ENCODE assay signal across 12 mouse cellular contexts in the genomic region with DNA sequence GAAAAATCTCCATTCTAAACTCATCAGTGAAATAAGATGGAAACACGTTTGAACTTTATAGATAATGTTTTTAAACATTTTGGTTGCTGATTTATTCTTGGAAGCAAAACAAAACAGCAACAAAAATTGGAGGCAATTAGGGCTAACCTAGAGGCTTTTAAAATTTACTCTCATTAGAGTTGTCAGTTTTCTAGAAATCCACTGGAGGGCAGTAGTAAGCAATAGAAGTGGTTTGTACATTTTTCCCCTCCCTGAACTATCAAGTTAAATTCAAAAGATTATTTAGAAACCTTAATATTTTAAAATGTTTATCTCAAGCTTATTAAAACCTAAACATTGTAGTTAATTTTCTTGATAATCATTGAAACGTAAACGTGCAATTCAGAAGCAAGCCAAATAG. TPM values are rescaled to one million over a fixed set of nuclear protein-coding genes. Genes with fewer than 3 reads are reported as not detected.
A peak's percentile ranks its signal among the peaks of the same experiment; 100 is the strongest.
DNase-seq lines count a peak whose midpoint lies in the region; ATAC-seq and TF ChIP-seq lines count a peak whose summit lies in the region.
"Had no signal": no experiment of that assay in that cellular context is flagged by ENCODE, and none has a peak within 500 bp of the region (broad histone marks: within the 10 kb centered on the region; RNA-seq: fewer than 3 reads in every experiment).

No protein-coding gene starts in this region.

- TF ChIP-seq EP300 in stomach, postnatal 0 days (optimal IDR thresholded peaks at IDR 0.05), result no peak

- H3K9ac ChIP-seq in hindbrain, postnatal 0 days (replicated peaks; ENCODE audit: low read length), result no peak overlapping the region
- no peak overlapping the region for H3K9ac ChIP-seq in hindbrain, embryonic 12.5 days
- H3K9ac ChIP-seq in midbrain, postnatal 0 days (replicated peaks; ENCODE audit: low read length, poor library complexity, severe bottlenecking), result no peak overlapping the region
- no peak overlapping the region for H3K9ac ChIP-seq in midbrain, embryonic 13.5 days (replicated peaks)
- no peak overlapping the region for H3K9ac ChIP-seq in stomach, postnatal 0 days (ENCODE audit: low read length)
- H3K9ac ChIP-seq: heart, embryonic 12.5 days had no signal

- H3K27ac ChIP-seq in cerebellum, adult 2 months (ENCODE audit: insufficient read depth, low read length), result no peak overlapping the region
- H3K27ac ChIP-seq in hindbrain, postnatal 0 days, result no peak overlapping the region
- no peak overlapping the region for H3K27ac ChIP-seq in hindbrain, embryonic 12.5 days
- no peak overlapping the region for H3K27ac ChIP-seq in midbrain, postnatal 0 days (ENCODE audit: low read depth, low read length)
- H3K27ac ChIP-seq in midbrain, embryonic 13.5 days, result no peak overlapping the region
- H3K27ac ChIP-seq in stomach, postnatal 0 days (replicated peaks), result no peak overlapping the region
- H3K27ac ChIP-seq: hindbrain, embryonic 10.5 days had no signal

- TF ChIP-seq POLR2A in cerebellum, adult 2 months (IDR thresholded peaks at IDR 0.05; ENCODE audit: borderline replicate concordance, insufficient read depth, low read length), result no peak

- no peak overlapping the region for H3K4me3 ChIP-seq in cerebellum, adult 2 months (replicated peaks; ENCODE audit: insufficient read depth, low read depth, low read length)
- no peak overlapping the region for H3K4me3 ChIP-seq in hindbrain, postnatal 0 days (ENCODE audit: low read length)
- no peak overlapping the region for H3K4me3 ChIP-seq in hindbrain, embryonic 12.5 days
- no peak overlapping the region for H3K4me3 ChIP-seq in midbrain, postnatal 0 days (ENCODE audit: low read depth, low read length)
- H3K4me3 ChIP-seq in midbrain, embryonic 13.5 days (replicated peaks), result no peak overlapping the region
- no peak overlapping the region for H3K4me3 ChIP-seq in stomach, postnatal 0 days (ENCODE audit: low read depth, low read length)
- H3K4me3 ChIP-seq: heart, embryonic 12.5 days; hindbrain, embryonic 10.5 days; megakaryocyte, embryonic 14.5 days had no signal

- no peaks in the 10 kb centered on the region for H3K4me1 ChIP-seq in cerebellum, adult 2 months (ENCODE audit: control insufficient read depth, insufficient read depth, low read length)
- no peaks in the 10 kb centered on the region for H3K4me1 ChIP-seq in hindbrain, postnatal 0 days (ENCODE audit: insufficient read depth, low read length)
- no peaks in the 10 kb centered on the region for H3K4me1 ChIP-seq in hindbrain, embryonic 12.5 days
- H3K4me1 ChIP-seq in midbrain, postnatal 0 days (ENCODE audit: insufficient read depth, low read length), result no peaks in the 10 kb centered on the region
- no peaks in the 10 kb centered on the region for H3K4me1 ChIP-seq in midbrain, embryonic 13.5 days (replicated peaks)
- H3K4me1 ChIP-seq in stomach, postnatal 0 days (replicated peaks; ENCODE audit: control insufficient read depth, insufficient read depth), result no peaks in the 10 kb centered on the region
- H3K4me1 ChIP-seq: heart, embryonic 12.5 days; hindbrain, embryonic 10.5 days; megakaryocyte, embryonic 14.5 days had no signal

- peaks cover 11% of the 10 kb centered on the region for H3K36me3 ChIP-seq in hindbrain, postnatal 0 days (ENCODE audit: insufficient read depth, low read length)
- peaks cover 25% of the 10 kb centered on the region for H3K36me3 ChIP-seq in hindbrain, embryonic 12.5 days
- 0 out of 2 replicates have a peak, but pooled peaks cover 7% of the 10 kb centered on the region for H3K36me3 ChIP-seq in midbrain, postnatal 0 days (ENCODE audit: insufficient read depth, low read length)
- H3K36me3 ChIP-seq in midbrain, embryonic 13.5 days, result peaks cover 26% of the 10 kb centered on the region
- H3K36me3 ChIP-seq in stomach, postnatal 0 days (ENCODE audit: control insufficient read depth, insufficient read depth, low read length), result peaks cover 8% of the 10 kb centered on the region; the same call in 1 of the 2 replicates

- no peak for DNase-seq in cerebellum, adult 2 months
- no peak for DNase-seq in cerebellum, postnatal 25 days
- DNase-seq in hindbrain, postnatal 0 days (ENCODE audit: low spot score), result peak; percentile 52
- DNase-seq in midbrain, postnatal 0 days (ENCODE audit: low spot score), result peak; percentile 54
- no peak for DNase-seq in stomach, postnatal 0 days (ENCODE audit: low spot score)
- DNase-seq in left cerebral cortex, adult 9 months (ENCODE audit: low spot score in 2 of 2), result no peak
- DNase-seq: kidney, adult 8-10 months had no signal

- 65% methylated on average over 3 of the region's 3 CpGs for WGBS in cerebellum, adult 2 months
- WGBS in hindbrain, postnatal 0 days, result 56% methylated on average over 3 of the region's 3 CpGs
- WGBS in hindbrain, embryonic 12.5 days, result 69% methylated on average over 3 of the region's 3 CpGs
- 53% methylated on average over 3 of the region's 3 CpGs for WGBS in midbrain, postnatal 0 days
- WGBS in midbrain, embryonic 13.5 days, result 64% methylated on average over 3 of the region's 3 CpGs
- 44% methylated on average over 3 of the region's 3 CpGs for WGBS in stomach, postnatal 0 days

- TF ChIP-seq CTCF in cerebellum, adult 2 months (IDR thresholded peaks at IDR 0.05; ENCODE audit: borderline replicate concordance, insufficient read depth, low read depth, low read length), result peak; percentile 11; the same call in 1 of the 2 replicates
- peak; percentile 56 for TF ChIP-seq CTCF in hindbrain, postnatal 0 days (IDR thresholded peaks at IDR 0.05; ENCODE audit: low read depth)
- TF ChIP-seq CTCF in midbrain, postnatal 0 days (IDR thresholded peaks at IDR 0.05), result peak; percentile 73
- peak; percentile 64 for TF ChIP-seq CTCF in stomach, postnatal 0 days (IDR thresholded peaks at IDR 0.05; ENCODE audit: low read depth)

- H3K9me3 ChIP-seq in hindbrain, postnatal 0 days (ENCODE audit: low read length), result no peaks in the 10 kb centered on the region
- peaks cover 3% of the 10 kb centered on the region for H3K9me3 ChIP-seq in hindbrain, embryonic 12.5 days (replicated peaks)
- H3K9me3 ChIP-seq in midbrain, postnatal 0 days (ENCODE audit: low read length), result no peaks in the 10 kb centered on the region
- H3K9me3 ChIP-seq in midbrain, embryonic 13.5 days, result 0 out of 2 replicates have a peak, but pooled peaks cover 5% of the 10 kb centered on the region
- 0 out of 2 replicates have a peak, but pooled peaks cover 2% of the 10 kb centered on the region for H3K9me3 ChIP-seq in stomach, postnatal 0 days (ENCODE audit: control insufficient read depth, low read length)

- no peak overlapping the region for H3K4me2 ChIP-seq in hindbrain, postnatal 0 days (ENCODE audit: low read depth, low read length)
- H3K4me2 ChIP-seq in hindbrain, embryonic 12.5 days (replicated peaks), result no peak overlapping the region
- no peak overlapping the region for H3K4me2 ChIP-seq in midbrain, postnatal 0 days (ENCODE audit: low read depth, low read length, poor library complexity, severe bottlenecking)
- H3K4me2 ChIP-seq in midbrain, embryonic 13.5 days (replicated peaks), result no peak overlapping the region
- no peak overlapping the region for H3K4me2 ChIP-seq in stomach, postnatal 0 days (replicated peaks; ENCODE audit: low read depth)
- H3K4me2 ChIP-seq: heart, embryonic 12.5 days had no signal

- no peaks in the 10 kb centered on the region for H3K27me3 ChIP-seq in cerebellum, adult 2 months (ENCODE audit: control insufficient read depth, insufficient read depth, low read length)
- no peaks in the 10 kb centered on the region for H3K27me3 ChIP-seq in hindbrain, postnatal 0 days (ENCODE audit: insufficient read depth, low read length)
- no peaks in the 10 kb centered on the region for H3K27me3 ChIP-seq in hindbrain, embryonic 12.5 days
- no peaks in the 10 kb centered on the region for H3K27me3 ChIP-seq in midbrain, postnatal 0 days (ENCODE audit: insufficient read depth, low read length)
- no peaks in the 10 kb centered on the region for H3K27me3 ChIP-seq in midbrain, embryonic 13.5 days
- no peaks in the 10 kb centered on the region for H3K27me3 ChIP-seq in stomach, postnatal 0 days (ENCODE audit: control insufficient read depth, insufficient read depth, low read length)
- H3K27me3 ChIP-seq: heart, embryonic 12.5 days; megakaryocyte, embryonic 14.5 days had no signal

- ATAC-seq in hindbrain, postnatal 0 days, result no peak
- ATAC-seq in hindbrain, embryonic 12.5 days (ENCODE audit: low FRiP score), result no peak
- ATAC-seq in midbrain, postnatal 0 days (ENCODE audit: low FRiP score), result no peak
- ATAC-seq in midbrain, embryonic 13.5 days, result no peak
- no peak for ATAC-seq in stomach, postnatal 0 days (ENCODE audit: low FRiP score, low TSS enrichment)

RNA-seq across cellular contexts. Expression of gene Lmbrd1, which starts 41.2 kb away (rescaled TPM):
- 104 and 126 TPM in 2 replicates for polyA plus RNA-seq in cerebellum, adult 2 months (2012; rRNA removed)
- total RNA-seq in hindbrain, postnatal 0 days (2014; rRNA removed), result 31.0 and 42.0 TPM in 2 replicates
- 51.9 and 57.0 TPM in 2 replicates for polyA plus RNA-seq in hindbrain, postnatal 0 days (2015; fragmentation: Nextera tagmentation; extraction: Ambion mirVana)
- polyA plus RNA-seq in hindbrain, embryonic 12.5 days (2016; fragmentation: Nextera tagmentation; extraction: Ambion mirVana), result 31.0 and 37.4 TPM in 2 replicates
- 28.8 and 43.4 TPM in 2 replicates for total RNA-seq in midbrain, postnatal 0 days (2014; rRNA removed)
- 44.5 and 45.1 TPM in 2 replicates for polyA plus RNA-seq in midbrain, postnatal 0 days (2015; fragmentation: Nextera tagmentation; extraction: Ambion mirVana)
- 37.1 and 38.7 TPM in 2 replicates for polyA plus RNA-seq in midbrain, embryonic 13.5 days (2015; fragmentation: Nextera tagmentation; extraction: Ambion mirVana)
- 33.6 and 35.2 TPM in 2 replicates for polyA plus RNA-seq in stomach, postnatal 0 days (2015; fragmentation: Nextera tagmentation; extraction: Ambion mirVana)

Comparison
In these comparisons a context has a peak if more than half of its experiments do, and no peak if none do; other contexts are left out.
1. DNase-seq: peak in hindbrain, postnatal 0 days (single experiment) and midbrain, postnatal 0 days (single experiment); none in cerebellum, adult 2 months (0 of 2), cerebellum, postnatal 25 days (0 of 2), stomach, postnatal 0 days (single experiment) and left cerebral cortex, adult 9 months (0 of 2).
2. CTCF ChIP-seq: peak in every context shown above with its lines; median percentile 73 in midbrain, postnatal 0 days; 64 in stomach, postnatal 0 days; 56 in hindbrain, postnatal 0 days; 11 in cerebellum, adult 2 months.